Mouse (Mus musculus) midbrain, postnatal 0 days (tissue): ENCODE data around the gene Clec1b. TPM values are rescaled to one million over a fixed set of nuclear protein-coding genes. Genes with fewer than 3 reads are reported as not detected.
A peak's percentile ranks its signal among the peaks of the same experiment; 100 is the strongest.

Source experiments
- ATAC-seq: fragments of 200-750 bp; cut with Nextera tagmentation; 2 replicates; pipeline ENCODE4 v1.8.0; 2017; ENCODE audit warnings: moderate number of reproducible peaks, mild to moderate bottlenecking, moderate TSS enrichment, moderate library complexity; ENCODE audit not compliant: low FRiP score
- DNase-seq: peaks from one replicate; pipeline ENCODE4 v3.0.0-alpha.2; 2015; ENCODE audit warnings: low spot score
- H3K27ac ChIP-seq: fragments of 300-500 bp; sonication (generic); 2 replicates; pipeline ENCODE4 v1.5.1; 2014; ENCODE audit warnings: low read depth, mild to moderate bottlenecking, low read length, mixed read lengths
- H3K27me3 ChIP-seq: fragments of 300-500 bp; sonication (generic); 2 replicates; pipeline ENCODE4 v1.6.1; 2014; ENCODE audit warnings: low read length, control low read depth, mixed read lengths; ENCODE audit not compliant: insufficient read depth
- H3K36me3 ChIP-seq: fragments of 300-500 bp; sonication (generic); 2 replicates; pipeline ENCODE4 v1.6.1; 2014; ENCODE audit warnings: low read length, control low read depth, mixed read lengths; ENCODE audit not compliant: insufficient read depth
- H3K4me1 ChIP-seq: fragments of 300-500 bp; sonication (generic); 2 replicates; pipeline ENCODE4 v1.6.1; 2014; ENCODE audit warnings: mild to moderate bottlenecking, control low read depth, antibody characterized with exemption, low read length, mixed read lengths; ENCODE audit not compliant: insufficient read depth
- H3K4me2 ChIP-seq: fragments of 300-500 bp; sonication (generic); 2 replicates; pipeline ENCODE4 v1.6.1; 2014; ENCODE audit warnings: low read depth, mild to moderate bottlenecking, low read length, mixed read lengths; ENCODE audit not compliant: poor library complexity, severe bottlenecking
- H3K4me3 ChIP-seq: fragments of 300-500 bp; sonication (generic); 2 replicates; pipeline ENCODE4 v1.5.1; 2014; ENCODE audit warnings: low read depth, mild to moderate bottlenecking, low read length, moderate library complexity
- H3K9ac ChIP-seq: fragments of 300-500 bp; sonication (generic); replicated peaks from 2 replicates; pipeline ENCODE4 v1.6.1; 2014; ENCODE audit warnings: mild to moderate bottlenecking, low read length, moderate library complexity, mixed read lengths; ENCODE audit not compliant: poor library complexity, severe bottlenecking
- H3K9me3 ChIP-seq: fragments of 300-500 bp; sonication (generic); 2 replicates; pipeline ENCODE4 v1.6.1; 2016; ENCODE audit warnings: low read length, control low read depth
- CTCF ChIP-seq: IDR thresholded peaks from 2 replicates; pipeline ENCODE4 v1.5.1; 2016; ENCODE audit warnings: antibody characterized with exemption, mild to moderate bottlenecking
- WGBS: fragments of 180-500 bp; shearing (Covaris S2); extraction: QIAGEN DNeasy Blood & Tissue Kit; methylation state at CpG from one replicate; pipeline ENCODE4 v1.1.7; 2014; 5-methylcytosine and 5-hydroxymethylcytosine counted together
- polyA plus RNA-seq: library from polyadenylated mRNA; unstranded; fragments of >200 nt; fragmentation: Nextera tagmentation; extraction: Ambion mirVana; gene quantifications from 2 replicates; pipeline ENCODE4 v1.2.1, GENCODE M21; 2015
- total RNA-seq: library from RNA; depleted of rRNA; stranded (reverse); fragments of >200 nt; gene quantifications from 2 replicates; pipeline ENCODE4 v1.2.3, GENCODE M21; 2014

Gene Clec1b
- total and polyA plus RNA-seq, 2 experiments from 2014 or later = 0.46 TPM; not detected in 1

DNA sequence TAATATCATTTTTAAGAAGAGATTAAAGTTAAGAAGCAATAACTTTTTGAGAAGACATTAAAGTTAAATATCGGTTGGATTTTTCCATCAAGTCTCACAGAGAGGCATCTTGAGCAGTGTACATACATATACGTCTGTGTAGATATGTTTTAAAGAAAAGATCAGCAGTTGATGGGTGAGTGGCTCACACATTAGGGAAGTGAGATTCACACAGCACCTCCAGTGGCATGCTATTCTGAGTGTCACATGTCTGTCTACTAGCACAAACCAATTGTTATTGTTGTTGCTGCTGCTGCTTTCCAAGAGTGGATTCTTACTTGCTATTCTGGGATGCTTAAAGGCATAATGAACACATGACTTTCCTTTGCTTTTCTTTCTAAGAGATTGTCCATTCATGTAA is 5.3 kb downstream of the Clec1b start:
- DNase-seq (no peak), ATAC-seq (no peak)
- no peaks in the 10 kb centered on the region for H3K4me1 ChIP-seq
- H3K9ac ChIP-seq = no peak overlapping the region
- no peaks in the 10 kb centered on the region for H3K36me3 ChIP-seq
- H3K9me3 ChIP-seq = no peaks in the 10 kb centered on the region
- 95% methylated on average over 2 of the region's 2 CpGs for WGBS
- no peak for TF ChIP-seq CTCF
- H3K27ac ChIP-seq = no peak overlapping the region
- H3K4me3 ChIP-seq = no peak overlapping the region
- no peaks in the 10 kb centered on the region for H3K27me3 ChIP-seq
- H3K4me2 ChIP-seq = no peak overlapping the region

DNA sequence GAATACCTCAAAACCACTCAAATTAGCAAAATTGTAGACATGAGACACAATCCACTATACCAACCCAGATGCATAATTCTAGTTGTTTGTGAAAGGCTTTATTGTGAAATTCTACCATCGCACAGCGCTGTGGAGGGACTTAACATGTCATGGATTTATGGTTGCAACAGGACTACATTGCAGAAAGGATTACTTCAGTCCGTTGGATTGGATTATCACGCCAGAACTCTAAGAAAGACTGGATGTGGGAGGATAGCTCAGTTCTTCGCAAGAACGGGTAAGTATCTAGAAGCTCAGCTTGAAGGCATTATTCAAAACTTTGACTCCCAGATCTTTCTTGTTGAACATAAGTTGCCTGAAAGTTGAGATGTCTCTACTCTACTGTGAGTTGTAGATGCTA is 6.3 kb downstream of the Clec1b start:
- Histone ChIP-seq H3K4me1 (no peaks in the 10 kb centered on the region), H3K36me3 (no peaks in the 10 kb centered on the region), H3K4me2 (no peak overlapping the region), H3K27me3 (no peaks in the 10 kb centered on the region), H3K4me3 (no peak overlapping the region), H3K9me3 (no peaks in the 10 kb centered on the region), H3K27ac (no peak overlapping the region), H3K9ac (no peak overlapping the region)
- DNase-seq (no peak), ATAC-seq (no peak)
- 27% methylated on average over 6 of the region's 6 CpGs for WGBS
- no peak for TF ChIP-seq CTCF

DNA sequence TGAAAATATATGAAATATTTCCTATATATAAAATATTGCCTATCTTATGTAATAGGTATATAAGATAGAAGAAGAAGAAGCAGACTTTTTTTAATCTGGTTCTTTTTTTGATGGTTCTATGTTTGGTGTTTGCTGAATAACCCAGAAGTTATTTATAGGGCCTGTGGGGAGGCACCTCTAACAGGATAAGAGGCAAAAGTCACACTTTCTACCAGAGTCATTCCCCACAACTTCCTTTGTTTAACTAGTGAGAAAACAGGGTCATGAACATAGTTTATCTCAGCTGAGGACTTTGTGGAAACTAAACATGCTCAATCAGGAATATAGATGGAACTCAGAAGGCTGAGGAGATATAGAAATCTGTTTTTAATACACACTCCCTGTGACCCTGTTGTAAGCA is 8.9 kb downstream of the Clec1b start:
- H3K9me3 ChIP-seq = no peaks in the 10 kb centered on the region
- H3K27ac ChIP-seq = no peak overlapping the region
- H3K36me3 ChIP-seq = no peaks in the 10 kb centered on the region
- no peaks in the 10 kb centered on the region for H3K27me3 ChIP-seq
- ATAC-seq = no peak
- H3K9ac ChIP-seq = no peak overlapping the region
- TF ChIP-seq CTCF = no peak
- H3K4me3 ChIP-seq = no peak overlapping the region
- no peak overlapping the region for H3K4me2 ChIP-seq
- H3K4me1 ChIP-seq = no peaks in the 10 kb centered on the region
- DNase-seq = no peak

DNA sequence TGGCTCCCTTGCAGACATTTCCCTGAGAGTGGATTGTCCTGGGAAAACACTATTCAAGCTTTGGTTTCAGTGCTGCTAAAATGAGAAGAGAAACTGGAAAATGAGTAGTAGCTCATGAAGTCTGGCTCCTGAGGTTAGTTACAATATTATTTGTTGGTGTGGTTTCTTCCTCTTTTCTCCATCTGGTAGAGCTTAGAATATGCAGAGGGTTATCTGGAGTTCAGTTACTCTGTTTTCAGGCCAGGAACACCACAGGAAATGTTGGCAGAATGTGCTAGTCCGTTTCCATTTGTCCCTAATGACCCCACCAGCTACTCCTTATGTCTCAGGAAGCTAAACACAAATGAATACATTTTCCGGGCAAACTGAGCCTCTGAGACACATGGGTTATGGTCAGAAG is 10.2 kb downstream of the Clec1b start:
- ATAC-seq (no peak), DNase-seq (no peak)
- no peak overlapping the region for H3K4me2 ChIP-seq
- no peaks in the 10 kb centered on the region for H3K27me3 ChIP-seq
- H3K4me1 ChIP-seq = no peaks in the 10 kb centered on the region
- WGBS = 51% methylated on average over 2 of the region's 2 CpGs
- no peak overlapping the region for H3K27ac ChIP-seq
- H3K4me3 ChIP-seq = no peak overlapping the region
- H3K9me3 ChIP-seq = no peaks in the 10 kb centered on the region
- TF ChIP-seq CTCF = no peak
- H3K9ac ChIP-seq = no peak overlapping the region
- no peaks in the 10 kb centered on the region for H3K36me3 ChIP-seq

DNA sequence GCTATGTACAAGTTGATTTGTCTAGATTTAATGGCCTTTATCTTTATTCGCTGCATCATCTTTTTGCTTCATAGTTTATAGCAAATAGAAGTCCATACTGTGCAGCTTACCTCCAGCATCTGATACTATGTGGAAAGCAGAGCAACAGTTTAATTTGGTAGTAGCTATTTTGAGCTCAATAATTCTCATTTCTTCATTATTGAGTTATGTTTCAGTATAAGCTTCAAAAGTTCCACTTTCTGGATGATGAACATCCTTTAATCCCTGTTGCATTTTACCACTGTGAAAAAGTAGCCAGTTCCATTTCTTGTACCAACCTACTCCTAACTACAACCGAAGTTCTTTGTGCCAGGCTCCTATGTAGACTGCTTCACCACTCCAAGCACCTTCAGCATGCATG is 11.5 kb downstream of the Clec1b start, which contains the start of gene Clec9a:
Gene Clec9a (plus strand): TSS at position 301 of the 400 bp plus-strand sequence.
- Histone ChIP-seq H3K9me3 (no peaks in the 10 kb centered on the region), H3K36me3 (no peaks in the 10 kb centered on the region), H3K27me3 (no peaks in the 10 kb centered on the region), H3K9ac (no peak within 1 kb of the TSS), H3K4me1 (no peaks in the 10 kb centered on the region), H3K27ac (no peak within 1 kb of the TSS), H3K4me3 (no peak within 1 kb of the TSS), H3K4me2 (no peak within 1 kb of the TSS)
- ATAC-seq (no peak), DNase-seq (no peak)
- TF ChIP-seq CTCF = no peak
- WGBS = 93% methylated on average over 2 of the region's 2 CpGs

DNA sequence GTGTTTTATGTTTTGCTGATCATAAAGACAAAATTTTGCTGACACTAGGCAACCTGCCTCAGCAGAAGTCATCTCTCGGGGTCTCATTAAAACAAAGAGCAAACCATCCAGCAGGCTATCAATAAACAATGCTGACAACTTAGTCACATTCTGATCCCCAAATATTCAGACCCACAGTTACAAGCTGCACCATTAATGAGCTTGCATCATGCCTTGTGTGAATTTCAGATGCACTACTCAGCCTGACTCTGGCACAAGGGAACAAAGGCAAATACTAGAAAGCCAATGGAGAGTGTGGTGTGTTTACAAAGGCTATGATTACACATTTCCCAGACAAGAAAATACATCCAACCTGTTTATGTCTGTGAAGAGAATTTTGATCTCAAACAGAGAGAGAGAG is 17.1 kb downstream of the Clec1b start:
- Histone ChIP-seq H3K9ac (no peak overlapping the region), H3K4me3 (no peak overlapping the region), H3K27ac (no peak overlapping the region), H3K4me1 (no peaks in the 10 kb centered on the region), H3K9me3 (no peaks in the 10 kb centered on the region), H3K36me3 (no peaks in the 10 kb centered on the region), H3K4me2 (no peak overlapping the region), H3K27me3 (no peaks in the 10 kb centered on the region)
- no peak for TF ChIP-seq CTCF
- ATAC-seq (peak; percentile 54; the same call in 1 of the 2 replicates), DNase-seq (no peak)
- WGBS = 78% methylated on average over 1 of the region's 1 CpGs
